Mouse (Mus musculus) heart, postnatal 0 days (tissue): ENCODE measurements around the gene Ric8b. TPM values are rescaled to one million over a fixed set of nuclear protein-coding genes. Genes with fewer than 3 reads are reported as not detected.
A peak's percentile ranks its signal among the peaks of the same experiment; 100 is the strongest.

ENCODE experiments used
- ATAC-seq: fragments of 200-750 bp; cut with Nextera tagmentation; 2 replicates; pipeline ENCODE4 v1.8.0; 2017; ENCODE audit warnings: low read depth, moderate number of reproducible peaks, moderate library complexity; ENCODE audit not compliant: insufficient read depth
- DNase-seq: peaks from one replicate; pipeline ENCODE4 v3.0.0-alpha.2; 2016; ENCODE audit warnings: low spot score
- H3K27ac ChIP-seq: fragments of 300-500 bp; sonication (generic); 2 replicates; pipeline ENCODE4 v1.5.1; 2014; ENCODE audit warnings: low read depth, mild to moderate bottlenecking
- H3K27me3 ChIP-seq: fragments of 300-500 bp; sonication (generic); 2 replicates; pipeline ENCODE4 v1.6.1; 2014; ENCODE audit warnings: low read length, mixed read lengths; ENCODE audit not compliant: control insufficient read depth, insufficient read depth
- H3K36me3 ChIP-seq: fragments of 300-500 bp; sonication (generic); replicated peaks from 2 replicates; pipeline ENCODE4 v1.6.1; 2014; ENCODE audit warnings: low read length, mixed read lengths; ENCODE audit not compliant: control insufficient read depth, insufficient read depth
- H3K4me1 ChIP-seq: fragments of 300-500 bp; sonication (generic); 2 replicates; pipeline ENCODE4 v1.6.1; 2014; ENCODE audit warnings: antibody characterized with exemption; ENCODE audit not compliant: control insufficient read depth, insufficient read depth
- H3K4me2 ChIP-seq: fragments of 300-500 bp; sonication (generic); 2 replicates; pipeline ENCODE4 v1.6.1; 2014; ENCODE audit warnings: low read depth, mild to moderate bottlenecking, low read length, moderate library complexity
- H3K4me3 ChIP-seq: fragments of 300-500 bp; sonication (generic); 2 replicates; pipeline ENCODE4 v1.5.1; 2014; ENCODE audit warnings: low read depth, low read length
- H3K9ac ChIP-seq: fragments of 300-500 bp; sonication (generic); replicated peaks from 2 replicates; pipeline ENCODE4 v1.6.1; 2014; ENCODE audit warnings: low read depth, low read length, mixed read lengths
- H3K9me3 ChIP-seq: fragments of 300-500 bp; sonication (generic); replicated peaks from 2 replicates; pipeline ENCODE4 v1.6.1; 2016; ENCODE audit warnings: low read length; ENCODE audit not compliant: control insufficient read depth
- CTCF ChIP-seq: IDR thresholded peaks from 2 replicates; pipeline ENCODE4 v1.5.1; 2016; ENCODE audit warnings: antibody characterized with exemption, control low read depth, low read depth
- EP300 ChIP-seq: IDR thresholded peaks from 2 replicates; pipeline ENCODE4 v1.6.1; 2016; ENCODE audit warnings: antibody characterized with exemption, low read depth
- WGBS: fragments of 180-500 bp; shearing (Covaris S2); extraction: QIAGEN DNeasy Blood & Tissue Kit; methylation state at CpG from one replicate; pipeline ENCODE4 v1.1.7; 2014; 5-methylcytosine and 5-hydroxymethylcytosine counted together
- polyA plus RNA-seq: library from polyadenylated mRNA; unstranded; fragments of >200 nt; fragmentation: Nextera tagmentation; extraction: Ambion mirVana; gene quantifications from 2 replicates; pipeline ENCODE4 v1.2.1, GENCODE M21; 2015
- total RNA-seq: library from RNA; depleted of rRNA; stranded (reverse); fragments of >200 nt; gene quantifications from 2 replicates; pipeline ENCODE4 v1.2.3, GENCODE M21; 2014; ENCODE audit warnings: low replicate concordance

Gene Ric8b
- total and polyA plus RNA-seq, 2 experiments from 2014 or later, result 10.5 to 22.7 TPM

- no peak overlapping the region for H3K9ac ChIP-seq
- no peak overlapping the region for H3K27ac ChIP-seq
- H3K36me3 ChIP-seq, result no peaks in the 10 kb centered on the region
- H3K4me2 ChIP-seq, result no peak overlapping the region
- H3K9me3 ChIP-seq, result no peaks in the 10 kb centered on the region
- no peak for ATAC-seq
- 56% methylated on average over 5 of the region's 5 CpGs for WGBS
- no peaks in the 10 kb centered on the region for H3K4me1 ChIP-seq
- DNase-seq, result no peak
- no peak overlapping the region for H3K4me3 ChIP-seq
- TF ChIP-seq EP300, result no peak
- no peak for TF ChIP-seq CTCF
- H3K27me3 ChIP-seq, result peaks cover 7% of the 10 kb centered on the region; the same call in 1 of the 2 replicates
These were observed 32.0 kb upstream of the Ric8b start for GRCm38 (mm10) chr10:84885341-84885884.

- peak; percentile 24; the same call in 1 of the 2 replicates for ATAC-seq
- no peak overlapping the region for H3K4me3 ChIP-seq
- H3K27ac ChIP-seq, result no peak overlapping the region
- no peaks in the 10 kb centered on the region for H3K36me3 ChIP-seq
- H3K4me2 ChIP-seq, result no peak overlapping the region
- TF ChIP-seq CTCF, result no peak
- TF ChIP-seq EP300, result no peak
- H3K27me3 ChIP-seq, result peaks cover 7% of the 10 kb centered on the region; the same call in 1 of the 2 replicates
- H3K4me1 ChIP-seq, result no peaks in the 10 kb centered on the region
- DNase-seq, result peak; percentile 16
- H3K9ac ChIP-seq, result no peak overlapping the region
- 45% methylated on average over 6 of the region's 6 CpGs for WGBS
- no peaks in the 10 kb centered on the region for H3K9me3 ChIP-seq
These were observed 31.2 kb upstream of the Ric8b start for GRCm38 (mm10) chr10:84886221-84886627.

- Histone ChIP-seq H3K4me3 (no peak overlapping the region), H3K4me2 (no peak overlapping the region), H3K36me3 (no peaks in the 10 kb centered on the region), H3K27ac (no peak overlapping the region), H3K9ac (no peak overlapping the region), H3K9me3 (no peaks in the 10 kb centered on the region), H3K4me1 (no peaks in the 10 kb centered on the region), H3K27me3 (peaks cover 7% of the 10 kb centered on the region; the same call in 1 of the 2 replicates)
- 76% methylated on average over 8 of the region's 8 CpGs for WGBS
- DNase-seq (no peak), ATAC-seq (no peak)
- TF ChIP-seq EP300 (no peak), CTCF (no peak)
These were observed 30.6 kb upstream of the Ric8b start for GRCm38 (mm10) chr10:84886785-84887184.

DNA sequence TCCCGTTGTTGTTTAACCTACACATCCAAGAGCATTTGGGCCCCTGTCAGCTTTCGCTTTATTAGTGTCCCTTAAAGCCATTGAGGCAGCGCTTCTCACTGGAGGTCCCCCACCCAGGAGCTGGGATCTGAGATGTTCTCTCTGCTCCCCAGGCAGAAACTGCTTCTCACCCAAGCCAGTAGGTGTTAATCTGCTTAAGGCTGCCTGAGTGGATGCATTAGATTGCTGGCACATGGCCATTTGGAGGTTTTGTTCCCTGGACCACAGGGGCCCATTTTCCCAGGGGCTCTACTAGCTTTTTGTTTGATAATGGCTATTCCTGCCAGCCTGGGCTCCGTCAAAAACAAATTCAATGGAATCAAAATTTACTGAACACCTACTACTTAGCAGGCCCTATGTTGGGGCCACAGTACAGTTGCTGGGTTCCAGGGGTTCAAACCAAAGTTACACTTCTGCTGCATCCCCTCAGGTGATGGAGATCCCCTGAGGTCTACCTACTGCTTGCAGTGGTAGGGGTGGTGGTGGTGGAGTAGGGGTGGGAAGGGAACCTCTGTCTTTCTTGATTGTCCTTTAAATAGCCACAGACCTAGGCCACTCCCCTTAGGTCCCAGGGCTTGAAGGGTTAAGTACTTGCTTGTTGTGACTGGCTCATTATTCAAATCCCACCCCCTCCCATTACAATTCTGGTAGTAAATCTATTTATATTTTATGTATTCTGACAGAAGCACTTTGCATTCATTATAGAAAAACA, 28.1 kb upstream of the Ric8b start:
- ATAC-seq (no peak), DNase-seq (no peak)
- WGBS, result 49% methylated on average over 4 of the region's 4 CpGs
- Histone ChIP-seq H3K4me3 (no peak overlapping the region), H3K9me3 (no peaks in the 10 kb centered on the region), H3K4me1 (no peaks in the 10 kb centered on the region), H3K36me3 (no peaks in the 10 kb centered on the region), H3K27me3 (peaks cover 7% of the 10 kb centered on the region; the same call in 1 of the 2 replicates), H3K9ac (no peak overlapping the region), H3K4me2 (no peak overlapping the region), H3K27ac (no peak overlapping the region)
- no peak for TF ChIP-seq EP300
- TF ChIP-seq CTCF, result no peak

GRCm38 (mm10) chr10:84895810-84896358, 21.5 kb upstream of the Ric8b start:
- H3K27me3 ChIP-seq, result no peaks in the 10 kb centered on the region
- DNase-seq, result no peak
- no peak overlapping the region for H3K4me3 ChIP-seq
- no peak overlapping the region for H3K4me2 ChIP-seq
- H3K9ac ChIP-seq, result no peak overlapping the region
- no peaks in the 10 kb centered on the region for H3K9me3 ChIP-seq
- no peaks in the 10 kb centered on the region for H3K4me1 ChIP-seq
- no peak overlapping the region for H3K27ac ChIP-seq
- TF ChIP-seq CTCF (no peak), EP300 (no peak)
- 77% methylated on average over 10 of the region's 10 CpGs for WGBS
- no peak for ATAC-seq
- no peaks in the 10 kb centered on the region for H3K36me3 ChIP-seq
